Mouse (Mus musculus) erythroblast, embryonic 14.5 days (primary cell): ENCODE data around the gene Nfic. TPM values are rescaled to one million over a fixed set of nuclear protein-coding genes. Genes with fewer than 3 reads are reported as not detected.

ENCODE experiments used
- H3K27me3 ChIP-seq: 2 replicates; pipeline ENCODE4 v1.6.1; 2012; ENCODE audit warnings: inconsistent platforms; ENCODE audit not compliant: control insufficient read depth
- H3K36me3 ChIP-seq: 2 replicates; pipeline ENCODE4 v1.6.1; 2012; ENCODE audit warnings: mild to moderate bottlenecking, inconsistent platforms; ENCODE audit not compliant: control insufficient read depth
- H3K4me1 ChIP-seq: 2 replicates; pipeline ENCODE4 v1.6.1; 2012; ENCODE audit warnings: inconsistent platforms; ENCODE audit not compliant: control insufficient read depth
- H3K4me3 ChIP-seq: replicated peaks from 2 replicates; pipeline ENCODE3; 2012; ENCODE audit warnings: moderate library complexity, mild to moderate bottlenecking, inconsistent platforms
- H3K9me3 ChIP-seq: 2 replicates; pipeline ENCODE4 v1.6.1; 2012; ENCODE audit warnings: low read length, inconsistent platforms, mixed read lengths; ENCODE audit not compliant: control insufficient read depth
- GATA1 ChIP-seq: IDR thresholded peaks from 2 replicates; pipeline ENCODE4 v1.6.1; 2012; ENCODE audit warnings: low read length, inconsistent platforms, mixed read lengths
- TAL1 ChIP-seq: IDR thresholded peaks from 3 replicates; pipeline ENCODE4 v1.6.1; 2012; ENCODE audit warnings: low read length, inconsistent platforms, mixed read lengths
- polyA plus RNA-seq: library from polyadenylated mRNA; stranded (reverse); fragments of >175 nt; gene quantifications from 2 replicates; pipeline ENCODE4 v1.2.3, GENCODE M21; 2012

Nfic gene
- polyA plus RNA-seq, 1 experiment: 0.94 TPM

GRCm38 (mm10) chr10:81418216-81419070, 37.0 kb downstream of the Nfic start:
- TF ChIP-seq GATA1: no peak
- TF ChIP-seq TAL1: no peak
- Histone ChIP-seq H3K4me3 (no peak overlapping the region), H3K9me3 (no peaks in the 10 kb centered on the region), H3K27me3 (peaks cover 28% of the 10 kb centered on the region), H3K36me3 (no peaks in the 10 kb centered on the region; the same call in 1 of the 2 replicates), H3K4me1 (peaks cover 15% of the 10 kb centered on the region)

- H3K4me3 ChIP-seq: no peak overlapping the region
- TF ChIP-seq GATA1 (no peak), TAL1 (no peak)
- peaks cover 17% of the 10 kb centered on the region for H3K4me1 ChIP-seq
- no peaks in the 10 kb centered on the region for H3K9me3 ChIP-seq
- H3K27me3 ChIP-seq: peaks cover 24% of the 10 kb centered on the region
- H3K36me3 ChIP-seq: no peaks in the 10 kb centered on the region; the same call in 1 of the 2 replicates
Measured at GRCm38 (mm10) chr10:81417227-81418215, 37.9 kb downstream of the Nfic start.

- TF ChIP-seq GATA1 (no peak), TAL1 (no peak)
- peaks cover 18% of the 10 kb centered on the region for H3K4me1 ChIP-seq
- peaks cover 20% of the 10 kb centered on the region for H3K27me3 ChIP-seq
- H3K9me3 ChIP-seq: no peaks in the 10 kb centered on the region
- no peaks in the 10 kb centered on the region; the same call in 1 of the 2 replicates for H3K36me3 ChIP-seq
- H3K4me3 ChIP-seq: no peak overlapping the region
Measured at GRCm38 (mm10) chr10:81416581-81417226, 38.7 kb downstream of the Nfic start.

GRCm38 (mm10) chr10:81415549-81416310, 39.7 kb downstream of the Nfic start:
- Histone ChIP-seq H3K4me3 (no peak overlapping the region), H3K9me3 (no peaks in the 10 kb centered on the region), H3K36me3 (no peaks in the 10 kb centered on the region; the same call in 1 of the 2 replicates), H3K27me3 (peaks cover 20% of the 10 kb centered on the region), H3K4me1 (peaks cover 24% of the 10 kb centered on the region)
- no peak for TF ChIP-seq GATA1
- TF ChIP-seq TAL1: no peak

- H3K36me3 ChIP-seq: no peaks in the 10 kb centered on the region; the same call in 1 of the 2 replicates
- no peaks in the 10 kb centered on the region for H3K9me3 ChIP-seq
- H3K4me3 ChIP-seq: no peak overlapping the region
- peaks cover 20% of the 10 kb centered on the region for H3K27me3 ChIP-seq
- peaks cover 30% of the 10 kb centered on the region for H3K4me1 ChIP-seq
- TF ChIP-seq GATA1 (no peak), TAL1 (no peak)
Measured at GRCm38 (mm10) chr10:81415146-81415545, 40.3 kb downstream of the Nfic start.

GRCm38 (mm10) chr10:81414682-81415081, 40.8 kb downstream of the Nfic start:
- Histone ChIP-seq H3K4me1 (peaks cover 32% of the 10 kb centered on the region), H3K4me3 (no peak overlapping the region), H3K9me3 (no peaks in the 10 kb centered on the region), H3K27me3 (peaks cover 20% of the 10 kb centered on the region), H3K36me3 (no peaks in the 10 kb centered on the region; the same call in 1 of the 2 replicates)
- TF ChIP-seq GATA1 (no peak), TAL1 (no peak)

- Histone ChIP-seq H3K27me3 (peaks cover 22% of the 10 kb centered on the region), H3K36me3 (no peaks in the 10 kb centered on the region), H3K9me3 (no peaks in the 10 kb centered on the region), H3K4me1 (peaks cover 37% of the 10 kb centered on the region), H3K4me3 (no peak overlapping the region)
- no peak for TF ChIP-seq TAL1
Measured at GRCm38 (mm10) chr10:81413310-81414261, 41.8 kb downstream of the Nfic start.
